Mouse (Mus musculus) midbrain, embryonic 12.5 days (tissue): Measurements from ENCODE around the gene Il1r1. TPM values are rescaled to one million over a fixed set of nuclear protein-coding genes. Genes with fewer than 3 reads are reported as not detected.
"Not testable (repeated sequence)": the region's sequence is repeated elsewhere in the genome, so short reads cannot be mapped to it uniquely, and the experiment has no call there.

Experiments used
- ATAC-seq: fragments of 200-750 bp; cut with Nextera tagmentation; 2 replicates; pipeline ENCODE4 v1.8.0; 2017; ENCODE audit warnings: low read depth, moderate TSS enrichment, moderate library complexity; ENCODE audit not compliant: low FRiP score
- H3K27ac ChIP-seq: fragments of 300-500 bp; sonication (generic); replicated peaks from 2 replicates; pipeline ENCODE4 v1.5.1; 2016; ENCODE audit warnings: mild to moderate bottlenecking
- H3K27me3 ChIP-seq: fragments of 300-500 bp; sonication (generic); 2 replicates; pipeline ENCODE4 v1.6.1; 2016; ENCODE audit warnings: mild to moderate bottlenecking
- H3K36me3 ChIP-seq: fragments of 300-500 bp; sonication (generic); 2 replicates; pipeline ENCODE4 v1.6.1; 2016
- H3K4me1 ChIP-seq: fragments of 300-500 bp; sonication (generic); 2 replicates; pipeline ENCODE4 v1.6.1; 2016
- H3K4me2 ChIP-seq: fragments of 300-500 bp; sonication (generic); replicated peaks from 2 replicates; pipeline ENCODE4 v1.6.1; 2016; ENCODE audit warnings: mild to moderate bottlenecking, moderate library complexity
- H3K4me3 ChIP-seq: fragments of 300-500 bp; sonication (generic); 2 replicates; pipeline ENCODE4 v1.5.1; 2016; ENCODE audit warnings: mild to moderate bottlenecking
- H3K9ac ChIP-seq: fragments of 300-500 bp; sonication (generic); replicated peaks from 2 replicates; pipeline ENCODE4 v1.6.1; 2016; ENCODE audit warnings: mild to moderate bottlenecking, moderate library complexity
- H3K9me3 ChIP-seq: fragments of 300-500 bp; sonication (generic); 2 replicates; pipeline ENCODE4 v1.6.1; 2016; ENCODE audit warnings: mild to moderate bottlenecking
- WGBS: fragments of 180-500 bp; shearing (Covaris S2); methylation state at CpG from one replicate; pipeline ENCODE4 v1.1.7; 2016; 5-methylcytosine and 5-hydroxymethylcytosine counted together
- polyA plus RNA-seq: library from polyadenylated mRNA; unstranded; fragments of >200 nt; fragmentation: Nextera tagmentation; extraction: Ambion mirVana; gene quantifications from 2 replicates; pipeline ENCODE4 v1.2.1, GENCODE M21; 2016

The Il1r1 gene
- polyA plus RNA-seq, 1 experiment from 2014 or later, result 1.9 TPM

GRCm38 (mm10) chr1:40298053-40298452 lies 73.2 kb downstream of the Il1r1 start:
- Histone ChIP-seq H3K27me3 (no peaks in the 10 kb centered on the region), H3K27ac (no peak overlapping the region), H3K4me2 (no peak overlapping the region), H3K9me3 (no peaks in the 10 kb centered on the region), H3K4me3 (no peak overlapping the region), H3K36me3 (no peaks in the 10 kb centered on the region), H3K4me1 (no peaks in the 10 kb centered on the region), H3K9ac (no peak overlapping the region)
- ATAC-seq, result no peak
- 86% methylated on average over 2 of the region's 2 CpGs for WGBS

GRCm38 (mm10) chr1:40303179-40303866 lies 78.4 kb downstream of the Il1r1 start:
- Histone ChIP-seq H3K9me3 (no peaks in the 10 kb centered on the region), H3K4me3 (no peak overlapping the region), H3K9ac (no peak overlapping the region), H3K4me2 (no peak overlapping the region), H3K27me3 (no peaks in the 10 kb centered on the region), H3K4me1 (no peaks in the 10 kb centered on the region), H3K36me3 (no peaks in the 10 kb centered on the region), H3K27ac (no peak overlapping the region)
- WGBS, result 51% methylated on average over 7 of the region's 7 CpGs
- ATAC-seq, result no peak

GRCm38 (mm10) chr1:40304321-40304720 lies 79.4 kb downstream of the Il1r1 start:
- H3K27me3 ChIP-seq, H3K4me2 ChIP-seq, H3K4me1 ChIP-seq, H3K9me3 ChIP-seq, H3K27ac ChIP-seq, H3K4me3 ChIP-seq, H3K36me3 ChIP-seq, ATAC-seq, H3K9ac ChIP-seq: not testable (repeated sequence)
- 56% methylated on average over 4 of the region's 4 CpGs for WGBS

DNA sequence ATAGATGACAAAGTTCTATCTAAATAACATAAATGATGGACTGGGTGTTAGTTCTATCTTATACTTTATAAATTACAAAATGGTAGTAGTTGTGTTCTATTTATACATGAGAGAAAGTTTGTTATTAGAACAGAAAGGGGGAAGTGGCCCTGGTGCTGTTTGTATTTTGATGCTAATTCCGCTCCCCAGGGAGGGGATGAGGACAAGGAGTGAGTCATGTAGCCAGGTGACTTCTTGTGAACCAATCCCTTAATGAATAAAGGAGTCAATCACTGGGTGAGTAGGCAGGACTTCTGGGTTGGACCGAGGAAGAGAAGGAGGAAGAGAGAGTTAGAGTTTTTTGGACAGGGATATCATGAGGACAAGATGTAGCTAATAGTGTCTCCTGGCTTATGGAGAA lies 81.2 kb downstream of the Il1r1 start:
- no peaks in the 10 kb centered on the region for H3K4me1 ChIP-seq
- no peak overlapping the region for H3K4me3 ChIP-seq
- WGBS, result 79% methylated on average over 2 of the region's 2 CpGs
- ATAC-seq, result no peak
- no peaks in the 10 kb centered on the region for H3K36me3 ChIP-seq
- H3K9me3 ChIP-seq, result no peaks in the 10 kb centered on the region
- no peaks in the 10 kb centered on the region for H3K27me3 ChIP-seq
- no peak overlapping the region for H3K4me2 ChIP-seq
- H3K27ac ChIP-seq, result no peak overlapping the region
- H3K9ac ChIP-seq, result no peak overlapping the region

- H3K36me3 ChIP-seq, result no peaks in the 10 kb centered on the region
- no peak overlapping the region for H3K4me2 ChIP-seq
- no peak overlapping the region for H3K4me3 ChIP-seq
- no peak for ATAC-seq
- H3K4me1 ChIP-seq, result no peaks in the 10 kb centered on the region
- 94% methylated on average over 3 of the region's 3 CpGs for WGBS
- H3K9me3 ChIP-seq, result no peaks in the 10 kb centered on the region
- no peak overlapping the region for H3K27ac ChIP-seq
- no peak overlapping the region for H3K9ac ChIP-seq
- no peaks in the 10 kb centered on the region for H3K27me3 ChIP-seq
These were observed 86.2 kb downstream of the Il1r1 start for GRCm38 (mm10) chr1:40311123-40311522.

- WGBS, result 89% methylated on average over 2 of the region's 2 CpGs
- Histone ChIP-seq H3K4me1 (no peaks in the 10 kb centered on the region), H3K27me3 (no peaks in the 10 kb centered on the region), H3K27ac (no peak overlapping the region), H3K9me3 (no peaks in the 10 kb centered on the region), H3K4me3 (no peak overlapping the region), H3K36me3 (no peaks in the 10 kb centered on the region), H3K4me2 (no peak overlapping the region), H3K9ac (no peak overlapping the region)
- ATAC-seq, result no peak
These were observed 86.7 kb downstream of the Il1r1 start for GRCm38 (mm10) chr1:40311625-40312024.

DNA sequence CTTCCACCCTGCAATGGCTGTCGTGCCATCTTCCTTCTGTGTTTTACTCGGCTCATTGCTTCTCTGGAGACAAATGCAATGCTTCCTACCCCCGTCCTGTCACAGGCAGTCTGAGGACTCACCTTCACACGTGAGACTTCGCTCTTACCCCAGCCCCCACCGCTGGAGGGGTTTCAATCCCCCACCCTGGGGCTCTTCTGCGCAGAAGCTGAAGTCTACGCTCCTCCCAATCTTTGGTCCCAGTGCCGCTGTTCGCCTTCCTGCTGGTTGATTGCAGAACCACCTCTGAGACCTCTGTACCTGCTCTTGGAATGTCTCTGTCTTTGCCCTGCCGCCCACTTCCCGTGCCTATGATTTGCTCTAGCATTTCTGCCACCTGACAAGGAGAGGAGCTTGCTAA lies 89.1 kb downstream of the Il1r1 start:
- Histone ChIP-seq H3K36me3 (no peaks in the 10 kb centered on the region), H3K9me3 (no peaks in the 10 kb centered on the region), H3K27ac (no peak overlapping the region), H3K4me1 (no peaks in the 10 kb centered on the region), H3K27me3 (no peaks in the 10 kb centered on the region), H3K4me3 (no peak overlapping the region), H3K9ac (no peak overlapping the region), H3K4me2 (no peak overlapping the region)
- no peak for ATAC-seq
- 88% methylated on average over 12 of the region's 12 CpGs for WGBS

DNA sequence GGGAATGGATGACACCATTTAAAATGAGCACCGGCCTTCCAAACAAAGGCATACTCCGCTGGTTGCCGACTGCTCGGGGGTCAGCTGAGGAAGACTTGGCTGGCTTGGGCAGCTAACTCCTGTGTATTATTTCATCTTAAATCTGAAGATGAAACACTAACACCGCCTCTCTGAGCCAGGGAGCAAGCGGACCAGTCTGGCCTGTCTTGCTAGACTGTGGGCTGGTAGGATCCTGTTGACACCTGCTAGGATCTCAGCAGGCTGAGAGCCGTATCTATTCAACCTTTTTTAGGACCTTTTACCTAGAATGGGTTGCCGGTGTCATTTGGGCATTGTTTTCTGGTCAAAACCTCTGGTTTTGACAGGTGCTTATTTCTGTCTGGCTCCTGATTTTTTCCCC lies 92.8 kb downstream of the Il1r1 start:
- H3K27ac ChIP-seq, result no peak overlapping the region
- no peak overlapping the region for H3K4me3 ChIP-seq
- ATAC-seq, result no peak
- no peak overlapping the region for H3K4me2 ChIP-seq
- H3K27me3 ChIP-seq, result no peaks in the 10 kb centered on the region
- WGBS, result 90% methylated on average over 8 of the region's 8 CpGs
- no peaks in the 10 kb centered on the region for H3K4me1 ChIP-seq
- no peaks in the 10 kb centered on the region for H3K36me3 ChIP-seq
- no peaks in the 10 kb centered on the region for H3K9me3 ChIP-seq
- no peak overlapping the region for H3K9ac ChIP-seq

DNA sequence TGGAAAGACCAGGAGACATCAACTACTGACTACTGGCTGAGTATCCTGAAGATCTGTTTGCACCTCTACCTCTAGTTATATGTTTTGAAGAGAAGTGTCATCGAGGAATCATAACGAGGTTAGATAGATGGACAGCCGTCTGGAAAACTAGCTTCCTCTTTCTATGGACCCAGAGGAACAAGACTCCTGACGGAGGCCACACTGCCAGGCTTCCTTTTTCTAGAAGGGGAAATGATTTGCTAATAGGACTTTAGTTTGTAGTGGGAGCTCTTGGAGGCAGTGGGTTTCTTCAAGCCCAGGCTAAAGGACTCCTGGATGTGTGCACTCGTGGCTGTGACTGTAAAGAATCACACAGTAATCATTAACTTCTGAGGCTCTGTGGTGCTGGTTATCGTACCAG lies 96.9 kb downstream of the Il1r1 start:
- Histone ChIP-seq H3K4me3 (no peak overlapping the region), H3K4me2 (no peak overlapping the region), H3K9me3 (no peaks in the 10 kb centered on the region), H3K4me1 (peaks cover 11% of the 10 kb centered on the region), H3K27me3 (peaks cover 33% of the 10 kb centered on the region), H3K36me3 (no peaks in the 10 kb centered on the region), H3K9ac (no peak overlapping the region), H3K27ac (no peak overlapping the region)
- WGBS, result 87% methylated on average over 6 of the region's 6 CpGs
- ATAC-seq, result no peak

- Histone ChIP-seq H3K27me3 (peaks cover 39% of the 10 kb centered on the region), H3K9ac (no peak overlapping the region), H3K9me3 (no peaks in the 10 kb centered on the region), H3K4me2 (no peak overlapping the region), H3K4me1 (peaks cover 11% of the 10 kb centered on the region), H3K36me3 (no peaks in the 10 kb centered on the region), H3K27ac (no peak overlapping the region), H3K4me3 (no peak overlapping the region)
- no peak for ATAC-seq
- 81% methylated on average over 3 of the region's 3 CpGs for WGBS
These were observed 97.7 kb downstream of the Il1r1 start for GRCm38 (mm10) chr1:40322543-40322942.

DNA sequence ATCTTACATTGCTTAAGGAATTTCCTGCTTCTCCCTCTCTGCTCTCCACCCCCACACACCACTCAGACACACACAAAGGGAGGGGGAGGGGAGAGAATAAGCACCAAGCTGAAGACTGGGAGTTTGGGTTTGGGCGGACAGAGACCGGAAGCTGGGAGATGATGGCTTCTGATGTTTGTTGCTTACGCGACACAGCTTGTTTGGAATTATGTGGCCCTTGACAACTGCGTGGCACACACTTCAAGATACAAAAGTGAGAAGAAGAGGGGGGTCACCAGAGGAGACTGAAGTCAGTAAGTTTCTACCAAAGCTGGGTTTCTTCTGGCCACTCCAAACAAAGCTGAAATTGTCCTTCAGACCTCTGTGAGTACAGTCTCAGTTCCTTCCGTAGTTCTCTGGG lies 99.6 kb downstream of the Il1r1 start, which contains the start of gene Il1rl2:
Il1rl2 (plus strand) TSS at position 154 of the 400 bp plus-strand sequence.
- no peak within 1 kb of the TSS for H3K27ac ChIP-seq
- H3K4me3 ChIP-seq, result peak within 1 kb of the TSS; percentile 41
- ATAC-seq, result no peak
- no peaks in the 10 kb centered on the region for H3K9me3 ChIP-seq
- H3K4me1 ChIP-seq, result peaks cover 11% of the 10 kb centered on the region
- 45% methylated on average over 6 of the region's 6 CpGs for WGBS
- H3K36me3 ChIP-seq, result no peaks in the 10 kb centered on the region
- H3K4me2 ChIP-seq, result peak within 1 kb of the TSS; percentile 71
- peaks cover 45% of the 10 kb centered on the region for H3K27me3 ChIP-seq
- H3K9ac ChIP-seq, result no peak within 1 kb of the TSS

DNA sequence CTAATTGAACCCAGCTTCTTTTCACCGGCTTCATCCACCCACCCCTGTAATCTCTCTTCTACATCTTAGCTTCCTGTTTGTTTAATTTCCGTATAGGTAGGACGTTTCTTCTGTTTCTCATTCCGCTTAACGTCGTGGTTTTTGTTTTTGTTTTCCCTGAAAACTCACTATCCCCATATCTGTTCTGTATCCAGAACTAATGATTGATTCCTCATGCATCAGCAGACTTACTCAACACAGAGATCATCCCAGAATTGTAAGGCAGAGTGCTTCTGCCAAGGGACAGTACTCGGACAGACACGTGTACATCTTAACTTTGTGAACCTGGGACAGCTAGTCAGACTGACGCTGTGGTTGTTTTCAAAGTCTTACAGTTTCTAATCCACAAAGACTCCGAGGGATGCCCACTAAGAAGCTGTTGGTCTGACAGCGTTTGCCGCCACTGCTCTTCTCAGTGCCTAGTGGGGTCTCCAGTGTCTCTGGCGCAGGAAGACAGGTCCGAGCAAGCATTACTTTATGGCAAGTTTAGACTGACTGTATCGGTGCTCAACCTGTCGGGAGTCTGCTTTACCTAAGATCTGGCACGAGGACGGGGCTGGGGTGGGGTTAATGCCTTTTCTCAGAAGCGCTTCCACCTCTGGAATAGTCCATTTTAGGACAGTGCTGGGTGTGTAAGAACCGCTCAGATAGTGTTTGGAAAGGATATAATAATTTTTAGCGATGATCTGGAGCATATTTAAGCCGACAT lies 100.2 kb downstream of the Il1r1 start:
- Histone ChIP-seq H3K9me3 (no peaks in the 10 kb centered on the region), H3K27ac (no peak overlapping the region), H3K4me3 (peak overlapping the region; percentile 41), H3K9ac (no peak overlapping the region), H3K4me1 (peaks cover 11% of the 10 kb centered on the region), H3K4me2 (peak overlapping the region; percentile 71), H3K27me3 (peaks cover 45% of the 10 kb centered on the region), H3K36me3 (no peaks in the 10 kb centered on the region)
- 8% methylated on average over 22 of the region's 22 CpGs for WGBS
- ATAC-seq, result no peak
